Mouse (Mus musculus) bone marrow macrophage, adult 2 months (primary cell): ENCODE data around the gene Hba-x. TPM values are rescaled to one million over a fixed set of nuclear protein-coding genes. Genes with fewer than 3 reads are reported as not detected.
A peak's percentile ranks its signal among the peaks of the same experiment; 100 is the strongest.

Source experiments
- H3K27ac ChIP-seq: 2 replicates; pipeline ENCODE4 v1.5.1; 2012; ENCODE audit warnings: low read depth, low read length; ENCODE audit not compliant: insufficient read depth
- H3K4me1 ChIP-seq: 2 replicates; pipeline ENCODE4 v1.6.1; 2012; ENCODE audit warnings: low read length; ENCODE audit not compliant: control insufficient read depth, insufficient read depth
- H3K4me3 ChIP-seq: 2 replicates; pipeline ENCODE4 v1.5.1; 2012; ENCODE audit warnings: mild to moderate bottlenecking, low read length, moderate library complexity; ENCODE audit not compliant: insufficient read depth
- CTCF ChIP-seq: IDR thresholded peaks from 2 replicates; pipeline ENCODE4 v1.5.1; 2012; ENCODE audit warnings: low read depth, mild to moderate bottlenecking, low read length, moderate library complexity
- POLR2A ChIP-seq: IDR thresholded peaks from 2 replicates; pipeline ENCODE4 v1.6.1; 2012; ENCODE audit warnings: mild to moderate bottlenecking, low read depth, low read length, borderline replicate concordance
- polyA plus RNA-seq: library from polyadenylated mRNA; stranded (reverse); fragments of >200 nt; gene quantifications from 2 replicates; pipeline ENCODE4 v1.2.4, GENCODE M21; 2012; ENCODE audit not compliant: missing spikeins, insufficient read depth, insufficient read length

The Hba-x gene
- polyA plus RNA-seq, result not detected in 2 replicates

DNA sequence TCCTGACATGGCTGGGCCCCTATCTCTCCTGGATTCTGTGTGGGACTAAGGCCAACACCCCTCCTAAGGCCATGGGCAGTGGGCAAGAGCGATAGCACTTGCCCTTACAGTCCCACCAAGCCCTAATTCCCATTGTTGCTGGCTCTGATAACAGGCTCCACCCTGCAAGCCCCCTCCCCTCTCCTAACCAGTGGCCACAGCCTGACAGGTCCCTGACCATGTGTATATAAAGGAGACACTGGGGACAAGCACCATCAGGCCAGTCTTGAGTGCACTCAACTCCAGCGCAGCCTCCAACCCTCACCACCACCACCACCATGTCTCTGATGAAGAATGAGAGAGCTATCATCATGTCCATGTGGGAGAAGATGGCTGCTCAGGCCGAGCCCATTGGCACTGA lies at the start of gene Hba-x:
TSS of gene Hba-x (plus strand) at position 54 of the 400 bp plus-strand sequence.
- TF ChIP-seq CTCF, result no peak
- TF ChIP-seq POLR2A, result no peak
- Histone ChIP-seq H3K27ac (no peak within 1 kb of the TSS), H3K4me3 (no peak within 1 kb of the TSS), H3K4me1 (peaks cover 4% of the 10 kb centered on the region)

DNA sequence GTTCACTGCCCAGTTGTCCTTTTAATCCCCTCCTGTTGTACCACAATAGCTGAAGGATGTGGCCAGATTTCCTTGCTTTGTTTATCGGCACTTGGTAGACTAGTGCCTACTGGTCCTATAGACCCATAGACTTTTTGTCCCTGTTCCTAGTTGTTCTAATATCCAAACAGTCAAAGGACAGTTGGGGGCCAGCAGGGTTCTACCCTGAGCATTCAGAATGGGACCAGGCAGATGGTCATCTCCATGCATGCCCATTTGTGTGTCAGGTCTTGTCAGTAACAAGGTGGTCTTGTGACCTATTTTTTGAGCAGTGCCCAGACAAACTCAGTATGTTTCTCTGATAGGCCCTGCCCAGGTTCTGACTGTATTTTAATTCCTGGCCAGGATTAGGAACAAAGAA lies 49.2 kb upstream of the Hba-x start:
- no peak for TF ChIP-seq CTCF
- TF ChIP-seq POLR2A, result no peak
- H3K27ac ChIP-seq, result 0 out of 2 replicates have a peak overlapping the region, but pooled peaks have one; percentile 78
- peaks cover 51% of the 10 kb centered on the region for H3K4me1 ChIP-seq
- peak overlapping the region; percentile 90 for H3K4me3 ChIP-seq

DNA sequence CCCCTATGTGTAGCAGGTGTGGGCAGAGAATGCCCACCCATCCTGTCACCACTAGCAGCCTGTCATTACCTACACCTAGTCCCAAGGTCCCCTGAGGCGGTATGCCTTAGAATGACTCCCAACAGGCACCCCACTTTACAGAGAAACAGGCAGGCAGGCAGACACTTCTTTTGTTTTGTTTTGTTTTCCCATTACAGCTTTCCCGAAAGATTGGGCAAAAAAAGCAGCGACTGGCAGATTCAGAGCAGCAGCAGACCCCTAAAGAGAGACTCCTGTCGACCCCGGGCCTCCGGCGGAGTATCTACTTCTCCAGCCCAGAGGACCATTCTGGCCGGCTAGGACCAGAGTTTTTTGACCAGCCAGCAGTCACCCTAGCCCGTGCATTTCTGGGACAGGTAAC lies 48.6 kb upstream of the Hba-x start:
- Histone ChIP-seq H3K4me1 (peaks cover 47% of the 10 kb centered on the region), H3K4me3 (no peak overlapping the region), H3K27ac (no peak overlapping the region)
- no peak for TF ChIP-seq CTCF
- TF ChIP-seq POLR2A, result no peak

DNA sequence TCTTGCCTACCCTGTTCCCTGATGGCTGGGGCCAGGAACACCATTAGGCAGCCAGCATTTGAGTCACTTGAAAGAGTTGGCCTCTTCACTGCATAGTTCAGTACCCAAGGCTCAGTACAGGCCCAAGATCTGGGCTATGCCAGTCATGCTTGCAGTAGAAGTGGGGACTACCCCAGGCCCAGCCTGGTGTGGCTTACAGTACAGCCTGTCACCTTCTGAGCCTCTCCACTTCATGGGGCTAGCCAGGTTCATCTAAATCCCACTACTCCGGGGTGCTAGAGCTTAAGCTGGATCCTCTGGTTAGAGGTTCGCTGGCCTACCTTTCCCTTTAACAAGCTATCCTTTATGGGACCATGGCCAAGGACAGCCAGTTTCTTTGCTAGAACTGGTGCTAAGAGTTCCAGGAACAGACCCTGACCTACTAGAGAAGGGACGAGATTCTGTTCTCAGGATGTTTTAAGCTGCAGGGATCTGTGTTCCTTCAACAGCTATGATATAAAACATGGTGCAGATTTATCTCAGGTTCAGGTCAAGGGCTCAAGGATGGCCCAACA lies 47.8 kb upstream of the Hba-x start:
- H3K4me3 ChIP-seq, result no peak overlapping the region
- no peak overlapping the region for H3K27ac ChIP-seq
- TF ChIP-seq CTCF, result no peak
- no peak for TF ChIP-seq POLR2A
- H3K4me1 ChIP-seq, result peaks cover 43% of the 10 kb centered on the region

DNA sequence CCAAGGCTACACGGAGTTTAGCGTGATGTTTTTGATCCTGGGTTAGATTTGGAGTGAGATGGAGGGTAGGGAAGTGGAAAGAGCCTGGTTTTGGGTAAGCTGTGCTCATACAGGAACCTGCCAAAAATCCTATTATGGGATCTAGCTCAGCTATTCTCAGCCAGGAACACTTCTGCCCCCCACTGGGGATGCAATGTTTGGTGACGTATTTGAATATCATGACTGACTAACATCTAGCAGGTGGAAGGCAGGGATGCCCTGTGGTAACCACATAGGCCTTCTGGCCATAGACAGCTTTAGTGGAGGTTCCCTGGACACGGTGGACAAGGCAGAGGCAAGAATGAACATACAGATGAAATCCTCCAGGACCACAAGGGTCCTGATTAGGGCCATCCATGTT lies 46.0 kb upstream of the Hba-x start:
- Histone ChIP-seq H3K27ac (no peak overlapping the region), H3K4me3 (no peak overlapping the region), H3K4me1 (peaks cover 27% of the 10 kb centered on the region)
- TF ChIP-seq CTCF, result no peak
- TF ChIP-seq POLR2A, result no peak

DNA sequence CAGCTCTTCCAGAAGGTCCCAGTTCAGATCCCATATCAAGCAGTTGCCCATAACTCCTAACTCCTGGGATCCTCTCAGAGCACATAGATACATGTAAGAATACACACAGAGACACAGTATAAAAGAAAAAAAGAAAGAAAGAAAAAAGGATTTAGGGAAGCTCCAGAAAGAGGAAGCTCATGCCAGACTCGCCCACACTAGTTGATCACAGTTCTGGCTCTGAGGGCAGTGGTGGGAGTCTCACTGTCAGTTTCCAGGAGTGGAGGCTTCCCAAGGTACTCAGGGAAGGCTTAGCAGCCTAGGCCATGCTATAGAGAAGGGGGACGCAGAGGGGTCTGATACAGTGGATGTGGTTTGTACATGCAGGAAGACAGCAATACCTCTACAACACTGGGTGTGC lies 45.1 kb upstream of the Hba-x start:
- H3K4me3 ChIP-seq, result no peak overlapping the region
- TF ChIP-seq POLR2A (no peak), CTCF (no peak)
- H3K27ac ChIP-seq, result peak overlapping the region; percentile 19; the same call in 1 of the 2 replicates
- H3K4me1 ChIP-seq, result peaks cover 18% of the 10 kb centered on the region

DNA sequence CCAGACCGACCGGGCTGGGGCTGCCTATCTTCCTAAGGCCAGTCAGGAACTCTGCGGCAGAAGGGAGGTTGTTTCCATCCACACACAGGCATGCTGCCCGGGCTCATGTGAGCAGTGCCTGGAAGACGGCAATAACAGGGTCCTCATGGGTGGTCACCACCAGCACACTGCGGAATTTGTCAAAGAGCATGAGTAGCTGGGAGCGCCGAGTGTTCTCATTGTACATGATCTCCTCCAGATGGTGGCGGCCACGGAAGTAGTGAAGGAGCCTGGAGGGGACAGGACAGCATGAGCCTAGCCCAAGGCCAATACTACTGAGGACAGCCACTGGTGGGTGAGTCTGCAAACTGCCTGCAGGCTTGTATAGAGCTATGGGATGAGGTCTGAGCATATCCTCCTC lies 43.4 kb upstream of the Hba-x start:
- H3K4me3 ChIP-seq, result no peak overlapping the region
- H3K27ac ChIP-seq, result no peak overlapping the region
- no peak for TF ChIP-seq CTCF
- TF ChIP-seq POLR2A, result no peak
- H3K4me1 ChIP-seq, result peaks cover 12% of the 10 kb centered on the region

DNA sequence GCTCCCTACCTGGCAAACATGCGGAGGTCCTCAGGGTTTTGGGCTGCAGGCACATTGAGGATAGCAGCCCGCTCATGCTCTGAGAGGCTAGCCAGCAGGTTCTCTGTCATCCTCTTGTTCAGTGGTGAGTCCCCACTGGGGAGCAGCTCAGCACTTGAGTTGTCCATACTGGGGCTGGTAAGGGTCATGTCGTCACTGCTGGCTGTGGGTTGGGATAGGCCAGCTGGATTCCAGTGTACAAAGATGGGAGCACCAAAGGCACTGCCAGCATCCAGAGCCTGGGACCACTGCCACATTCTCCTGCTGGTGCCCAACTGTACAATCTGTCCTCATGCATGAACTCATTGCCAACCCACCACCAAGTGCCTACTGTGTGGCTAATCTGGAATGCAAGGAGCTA lies 42.3 kb upstream of the Hba-x start:
- TF ChIP-seq POLR2A (no peak), CTCF (no peak)
- H3K4me1 ChIP-seq, result peaks cover 12% of the 10 kb centered on the region
- no peak overlapping the region for H3K27ac ChIP-seq
- H3K4me3 ChIP-seq, result no peak overlapping the region

DNA sequence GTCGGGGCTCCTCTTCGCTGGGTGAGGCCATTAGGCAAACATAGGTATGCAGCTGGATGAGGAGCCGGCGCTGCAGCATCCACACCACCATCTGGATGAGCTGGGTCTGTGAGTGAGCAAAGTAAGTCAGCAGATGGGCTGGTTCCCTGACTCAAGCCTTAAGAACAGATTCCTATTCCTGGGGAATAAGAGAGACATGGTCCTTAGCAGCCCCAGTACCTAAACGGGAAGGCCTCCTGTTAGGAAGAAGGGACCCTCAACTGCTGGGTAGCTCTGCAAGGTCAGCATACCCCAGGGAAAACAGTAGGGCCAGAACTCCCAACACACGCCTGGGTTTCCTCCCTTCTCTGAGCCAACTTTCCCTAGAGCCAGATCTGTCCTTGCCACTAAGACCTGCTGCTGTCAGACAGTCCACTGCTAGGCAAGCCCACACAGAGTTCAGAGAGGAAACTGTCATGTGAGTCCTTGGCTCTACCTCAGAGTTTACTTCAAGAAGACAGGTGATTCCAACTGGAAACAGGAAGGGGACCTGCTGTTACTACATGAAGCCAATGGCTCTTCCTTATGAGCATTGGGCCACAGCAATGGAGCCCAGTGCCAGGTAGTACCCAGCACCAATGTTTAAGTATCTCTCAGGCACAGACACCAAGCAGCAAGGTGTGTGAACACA lies 41.2 kb upstream of the Hba-x start:
- Histone ChIP-seq H3K27ac (no peak overlapping the region), H3K4me1 (peaks cover 12% of the 10 kb centered on the region), H3K4me3 (no peak overlapping the region)
- TF ChIP-seq CTCF (no peak), POLR2A (no peak)

DNA sequence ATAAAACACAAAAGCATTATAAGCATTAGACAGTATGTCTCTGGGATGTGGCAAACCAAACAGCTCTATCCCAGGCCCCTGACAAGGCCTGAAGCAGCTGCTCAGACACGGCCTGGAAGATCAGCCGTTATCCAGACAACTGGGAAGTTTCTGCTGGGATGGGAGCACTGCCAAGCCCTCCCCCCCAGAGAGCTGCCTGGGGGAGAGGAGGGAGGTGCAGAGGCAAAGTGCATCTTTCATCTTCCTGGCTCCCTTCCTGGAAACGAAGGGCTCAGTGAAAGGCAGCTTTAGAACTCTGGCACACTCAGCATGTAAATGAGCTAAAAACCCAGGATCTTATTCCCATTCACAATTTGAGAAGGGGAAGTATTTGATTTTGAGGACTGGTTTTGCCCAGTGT lies 40.6 kb upstream of the Hba-x start:
- H3K4me1 ChIP-seq, result peaks cover 9% of the 10 kb centered on the region
- no peak overlapping the region for H3K4me3 ChIP-seq
- TF ChIP-seq POLR2A (no peak), CTCF (no peak)
- no peak overlapping the region for H3K27ac ChIP-seq
